Comparison of ENCODE assay signal across 19 mouse cellular contexts in the genomic region with DNA sequence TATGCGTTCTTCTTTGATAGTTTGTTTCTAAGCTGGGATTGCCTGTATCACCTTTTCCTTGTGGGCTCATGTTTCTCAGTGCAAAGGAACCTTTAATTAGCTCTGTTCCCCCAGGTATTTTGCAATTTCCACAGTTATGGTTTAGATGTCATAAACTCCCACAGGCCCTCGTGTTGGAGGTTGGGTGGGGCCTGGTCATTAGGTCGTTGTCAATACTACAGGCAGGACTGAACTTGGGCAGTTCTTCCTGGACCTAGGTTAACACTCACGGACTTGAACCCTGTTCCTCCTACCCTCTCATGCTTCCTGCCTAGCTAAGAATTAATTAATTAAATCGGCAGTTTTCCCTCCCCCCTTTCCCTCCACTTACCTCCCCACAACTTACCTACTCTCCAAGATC.
"Had no signal": no experiment of that assay in that cellular context is flagged by ENCODE, and none has a peak within 500 bp of the region (broad histone marks: within the 10 kb centered on the region; RNA-seq: fewer than 3 reads in every experiment).

No protein-coding gene starts in this region.

- DNase-seq: lung, adult 18-20 months; lung, embryonic 14.5 days; lung, postnatal 14 days; lung, postnatal 36 days; retina, postnatal 1 day; right cerebral cortex, adult 18-20 months; right cerebral cortex, postnatal 25 days; right cerebral cortex, postnatal 4 days; spleen, adult 18-20 months; thymus, adult 2 months; thymus, postnatal 25 days; thymus, postnatal 4 days had no signal

- H3K27ac ChIP-seq: macrophage; midbrain, embryonic 13.5 days; midbrain, embryonic 15.5 days; neural tube, embryonic 13.5 days; neural tube, embryonic 15.5 days had no signal

- H3K9ac ChIP-seq: lung, embryonic 14.5 days; midbrain, embryonic 13.5 days; midbrain, embryonic 15.5 days; neural tube, embryonic 13.5 days; neural tube, embryonic 15.5 days had no signal

- ATAC-seq: midbrain, embryonic 13.5 days; midbrain, embryonic 15.5 days had no signal

- H3K4me1 ChIP-seq: megakaryocyte, embryonic 14.5 days had no signal

- H3K27me3 ChIP-seq: megakaryocyte, embryonic 14.5 days; midbrain, embryonic 13.5 days; midbrain, embryonic 15.5 days; neural tube, embryonic 13.5 days; neural tube, embryonic 15.5 days had no signal

- H3K4me2 ChIP-seq: lung, embryonic 14.5 days; midbrain, embryonic 11.5 days; midbrain, embryonic 13.5 days; midbrain, embryonic 15.5 days; neural tube, embryonic 13.5 days; neural tube, embryonic 15.5 days had no signal

- H3K4me3 ChIP-seq: megakaryocyte, embryonic 14.5 days; midbrain, embryonic 13.5 days; midbrain, embryonic 15.5 days; neural tube, embryonic 13.5 days; neural tube, embryonic 15.5 days had no signal

- H3K9me3 ChIP-seq: midbrain, embryonic 13.5 days; midbrain, embryonic 15.5 days; neural tube, embryonic 13.5 days; neural tube, embryonic 15.5 days had no signal

- H3K36me3 ChIP-seq: midbrain, embryonic 13.5 days; midbrain, embryonic 15.5 days; neural tube, embryonic 13.5 days; neural tube, embryonic 15.5 days had no signal
